Mouse (Mus musculus): ENCODE results near the gene Itpr3. TPM values are rescaled to one million over a fixed set of nuclear protein-coding genes. Genes with fewer than 3 reads are reported as not detected.

The Itpr3 gene
- polyA plus RNA-seq, 1 experiment from 2014 or later = 1.4 TPM

GRCm38 (mm10) chr17:27074849-27075745 lies 18.0 kb downstream of the Itpr3 start:
- Histone ChIP-seq H3K9me3 (no peaks in the 10 kb centered on the region), H3K4me1 (0 out of 2 replicates have a peak, but pooled peaks cover under 1% of the 10 kb centered on the region), H3K4me3 (no peak overlapping the region), H3K4me2 (replicated peaks) (no peak overlapping the region), H3K27me3 (no peaks in the 10 kb centered on the region), H3K36me3 (no peaks in the 10 kb centered on the region), H3K27ac (replicated peaks) (no peak overlapping the region), H3K9ac (replicated peaks) (no peak overlapping the region)
- 83% methylated on average over 17 of the region's 17 CpGs for WGBS
- ATAC-seq (ENCODE audit: low FRiP score, low read depth) = no peak

GRCm38 (mm10) chr17:27077133-27077532 lies 20.0 kb downstream of the Itpr3 start:
- Histone ChIP-seq H3K4me2 (replicated peaks) (no peak overlapping the region), H3K27ac (replicated peaks) (no peak overlapping the region), H3K4me3 (no peak overlapping the region), H3K9me3 (no peaks in the 10 kb centered on the region), H3K4me1 (no peaks in the 10 kb centered on the region), H3K36me3 (no peaks in the 10 kb centered on the region), H3K27me3 (0 out of 2 replicates have a peak, but pooled peaks cover 2% of the 10 kb centered on the region), H3K9ac (replicated peaks) (no peak overlapping the region)
- ATAC-seq (ENCODE audit: low FRiP score, low read depth) = no peak
- WGBS = 95% methylated on average over 7 of the region's 7 CpGs

- WGBS = 80% methylated on average over 6 of the region's 6 CpGs
- no peak for ATAC-seq (ENCODE audit: low FRiP score, low read depth)
Measured at GRCm38 (mm10) chr17:27077920-27078319, 20.8 kb downstream of the Itpr3 start.

GRCm38 (mm10) chr17:27078499-27078898 lies 21.4 kb downstream of the Itpr3 start:
- no peak overlapping the region for H3K4me3 ChIP-seq
- no peaks in the 10 kb centered on the region for H3K9me3 ChIP-seq
- H3K4me2 ChIP-seq (replicated peaks) = no peak overlapping the region
- WGBS = 82% methylated on average over 6 of the region's 6 CpGs
- H3K36me3 ChIP-seq = no peaks in the 10 kb centered on the region
- ATAC-seq (ENCODE audit: low FRiP score, low read depth) = no peak
- no peak overlapping the region for H3K9ac ChIP-seq (replicated peaks)
- H3K4me1 ChIP-seq = no peaks in the 10 kb centered on the region
- H3K27ac ChIP-seq (replicated peaks) = no peak overlapping the region
- H3K27me3 ChIP-seq = 0 out of 2 replicates have a peak, but pooled peaks cover 2% of the 10 kb centered on the region

More at GRCm38 (mm10) chr17:27077920-27078319, 20.8 kb downstream of the Itpr3 start:
- H3K27me3 ChIP-seq = 0 out of 2 replicates have a peak, but pooled peaks cover 2% of the 10 kb centered on the region
- no peak overlapping the region for H3K27ac ChIP-seq (replicated peaks)
- no peak overlapping the region for H3K4me3 ChIP-seq
- H3K9ac ChIP-seq (replicated peaks) = no peak overlapping the region
- H3K4me1 ChIP-seq = no peaks in the 10 kb centered on the region
- H3K9me3 ChIP-seq = no peaks in the 10 kb centered on the region
- H3K4me2 ChIP-seq (replicated peaks) = no peak overlapping the region
- no peaks in the 10 kb centered on the region for H3K36me3 ChIP-seq

GRCm38 (mm10) chr17:27081868-27082267 lies 24.8 kb downstream of the Itpr3 start:
- H3K4me1 ChIP-seq = no peaks in the 10 kb centered on the region
- H3K4me3 ChIP-seq = no peak overlapping the region
- ATAC-seq (ENCODE audit: low FRiP score, low read depth) = no peak
- H3K9ac ChIP-seq (replicated peaks) = no peak overlapping the region
- H3K9me3 ChIP-seq = no peaks in the 10 kb centered on the region
- no peak overlapping the region for H3K4me2 ChIP-seq (replicated peaks)
- no peak overlapping the region for H3K27ac ChIP-seq (replicated peaks)
- WGBS = 82% methylated on average over 5 of the region's 5 CpGs
- H3K36me3 ChIP-seq = no peaks in the 10 kb centered on the region
- H3K27me3 ChIP-seq = peaks cover 2% of the 10 kb centered on the region; the same call in 1 of the 2 replicates

GRCm38 (mm10) chr17:27082796-27083195 lies 25.7 kb downstream of the Itpr3 start:
- Histone ChIP-seq H3K4me3 (no peak overlapping the region), H3K36me3 (no peaks in the 10 kb centered on the region), H3K27ac (replicated peaks) (peak overlapping the region; percentile 35; the same call in 1 of the 2 replicates), H3K9ac (replicated peaks) (no peak overlapping the region), H3K9me3 (no peaks in the 10 kb centered on the region), H3K4me2 (replicated peaks) (no peak overlapping the region), H3K4me1 (0 out of 2 replicates have a peak, but pooled peaks cover 1% of the 10 kb centered on the region), H3K27me3 (peaks cover 2% of the 10 kb centered on the region; the same call in 1 of the 2 replicates)
- ATAC-seq (ENCODE audit: low FRiP score, low read depth) = no peak
- WGBS = 80% methylated on average over 8 of the region's 8 CpGs

GRCm38 (mm10) chr17:27083601-27084000 lies 26.5 kb downstream of the Itpr3 start:
- 88% methylated on average over 9 of the region's 9 CpGs for WGBS
- no peak for ATAC-seq (ENCODE audit: low FRiP score, low read depth)

GRCm38 (mm10) chr17:27085676-27086075 lies 28.6 kb downstream of the Itpr3 start:
- no peak for ATAC-seq (ENCODE audit: low FRiP score, low read depth)
- Histone ChIP-seq H3K4me1 (0 out of 2 replicates have a peak, but pooled peaks cover 4% of the 10 kb centered on the region), H3K27ac (replicated peaks) (no peak overlapping the region), H3K9ac (replicated peaks) (no peak overlapping the region), H3K27me3 (no peaks in the 10 kb centered on the region; the same call in 1 of the 2 replicates), H3K4me3 (no peak overlapping the region), H3K9me3 (no peaks in the 10 kb centered on the region), H3K36me3 (no peaks in the 10 kb centered on the region), H3K4me2 (replicated peaks) (no peak overlapping the region)
- WGBS = 54% methylated on average over 2 of the region's 2 CpGs

More at GRCm38 (mm10) chr17:27083601-27084000, 26.5 kb downstream of the Itpr3 start:
- Histone ChIP-seq H3K4me1 (0 out of 2 replicates have a peak, but pooled peaks cover 4% of the 10 kb centered on the region), H3K27ac (replicated peaks) (no peak overlapping the region), H3K4me3 (no peak overlapping the region), H3K9me3 (no peaks in the 10 kb centered on the region), H3K4me2 (replicated peaks) (no peak overlapping the region), H3K27me3 (peaks cover 2% of the 10 kb centered on the region; the same call in 1 of the 2 replicates), H3K9ac (replicated peaks) (no peak overlapping the region), H3K36me3 (no peaks in the 10 kb centered on the region)

GRCm38 (mm10) chr17:27087426-27087825 lies 30.3 kb downstream of the Itpr3 start:
- 36% methylated on average over 12 of the region's 12 CpGs for WGBS
- Histone ChIP-seq H3K9ac (replicated peaks) (no peak overlapping the region), H3K27me3 (no peaks in the 10 kb centered on the region; the same call in 1 of the 2 replicates), H3K9me3 (no peaks in the 10 kb centered on the region), H3K4me3 (no peak overlapping the region), H3K36me3 (no peaks in the 10 kb centered on the region), H3K4me2 (replicated peaks) (no peak overlapping the region), H3K4me1 (0 out of 2 replicates have a peak, but pooled peaks cover 4% of the 10 kb centered on the region), H3K27ac (replicated peaks) (no peak overlapping the region)
- ATAC-seq (ENCODE audit: low FRiP score, low read depth) = no peak

- Histone ChIP-seq H3K4me3 (no peak overlapping the region), H3K9ac (replicated peaks) (no peak overlapping the region), H3K36me3 (no peaks in the 10 kb centered on the region), H3K4me1 (0 out of 2 replicates have a peak, but pooled peaks cover 4% of the 10 kb centered on the region), H3K9me3 (no peaks in the 10 kb centered on the region), H3K27me3 (no peaks in the 10 kb centered on the region), H3K27ac (replicated peaks) (no peak overlapping the region), H3K4me2 (replicated peaks) (no peak overlapping the region)
- 81% methylated on average over 9 of the region's 9 CpGs for WGBS
- ATAC-seq (ENCODE audit: low FRiP score, low read depth) = no peak
Measured at GRCm38 (mm10) chr17:27090068-27090467, 33.0 kb downstream of the Itpr3 start.

- H3K4me1 ChIP-seq = no peaks in the 10 kb centered on the region
- H3K9me3 ChIP-seq = no peaks in the 10 kb centered on the region
- 34% methylated on average over 13 of the region's 13 CpGs for WGBS
- H3K27me3 ChIP-seq = no peaks in the 10 kb centered on the region
- no peak overlapping the region for H3K4me3 ChIP-seq
- H3K9ac ChIP-seq (replicated peaks) = no peak overlapping the region
- H3K4me2 ChIP-seq (replicated peaks) = no peak overlapping the region
- H3K27ac ChIP-seq (replicated peaks) = no peak overlapping the region
- ATAC-seq (ENCODE audit: low FRiP score, low read depth) = no peak
- no peaks in the 10 kb centered on the region for H3K36me3 ChIP-seq
Measured at GRCm38 (mm10) chr17:27095690-27096089, 38.6 kb downstream of the Itpr3 start.

- WGBS = 88% methylated on average over 5 of the region's 5 CpGs
- H3K9me3 ChIP-seq = no peaks in the 10 kb centered on the region
- H3K4me1 ChIP-seq = no peaks in the 10 kb centered on the region
- H3K9ac ChIP-seq (replicated peaks) = no peak overlapping the region
- H3K4me3 ChIP-seq = no peak overlapping the region
- H3K27me3 ChIP-seq = 0 out of 2 replicates have a peak, but pooled peaks cover 6% of the 10 kb centered on the region
- H3K4me2 ChIP-seq (replicated peaks) = no peak overlapping the region
- no peak for ATAC-seq (ENCODE audit: low FRiP score, low read depth)
- H3K27ac ChIP-seq (replicated peaks) = no peak overlapping the region
- H3K36me3 ChIP-seq = no peaks in the 10 kb centered on the region
Measured at GRCm38 (mm10) chr17:27101675-27102074, 44.6 kb downstream of the Itpr3 start.

Data from midbrain, embryonic 12.5 days (tissue).